Mouse (Mus musculus) right cerebral cortex, adult 18-20 months (tissue): Measurements from ENCODE around the gene Ntan1.
A peak's percentile ranks its signal among the peaks of the same experiment; 100 is the strongest.

ENCODE experiments used
- DNase-seq: peaks from one replicate; pipeline ENCODE4 v3.0.0; 2022; ENCODE audit warnings: mixed read lengths

Gene Ntan1

GRCm38 (mm10) chr16:13834382-13834781, 15.7 kb downstream of the Ntan1 start:
- DNase-seq = no peak

GRCm38 (mm10) chr16:13840056-13840455, 21.4 kb downstream of the Ntan1 start:
- DNase-seq = no peak

- DNase-seq = no peak
Observed at GRCm38 (mm10) chr16:13840956-13841355, 22.3 kb downstream of the Ntan1 start.

- DNase-seq = no peak
Observed at GRCm38 (mm10) chr16:13845031-13845430, 26.4 kb downstream of the Ntan1 start.

GRCm38 (mm10) chr16:13846675-13847074, 28.0 kb downstream of the Ntan1 start:
- DNase-seq = no peak

- DNase-seq = no peak
Observed at GRCm38 (mm10) chr16:13848310-13848709, 29.7 kb downstream of the Ntan1 start.

GRCm38 (mm10) chr16:13851446-13851845, 32.8 kb downstream of the Ntan1 start:
- DNase-seq = no peak

GRCm38 (mm10) chr16:13853886-13854285, 35.2 kb downstream of the Ntan1 start:
- no peak for DNase-seq

- DNase-seq = no peak
Observed at GRCm38 (mm10) chr16:13866076-13866475, 47.4 kb downstream of the Ntan1 start.

- no peak for DNase-seq
Observed at GRCm38 (mm10) chr16:13866616-13867015, 48.0 kb downstream of the Ntan1 start.

GRCm38 (mm10) chr16:13867406-13867805, 48.8 kb downstream of the Ntan1 start:
- DNase-seq = peak; percentile 48

- DNase-seq = no peak
Observed at GRCm38 (mm10) chr16:13867910-13868514, 49.4 kb downstream of the Ntan1 start.

- DNase-seq = peak; percentile 44
Observed at GRCm38 (mm10) chr16:13875483-13875882, 56.8 kb downstream of the Ntan1 start.

- no peak for DNase-seq
Observed at GRCm38 (mm10) chr16:13883094-13883774, 64.6 kb downstream of the Ntan1 start.
